Mouse (Mus musculus): Measurements from ENCODE around the gene Pmch. TPM values are rescaled to one million over a fixed set of nuclear protein-coding genes. Genes with fewer than 3 reads are reported as not detected.

Gene Pmch
- not detected in 2 replicates for polyA plus RNA-seq (2012; rRNA removed)

GRCm38 (mm10) chr10:88090772-88091171 is at the start of gene Pmch:
Pmch (plus strand) TSS chr10:88091072.

Other genes starting within 250 kb of the Pmch start
- 10.2 and 16.6 TPM in 2 replicates for gene Igf1, start 232.8 kb upstream of the Pmch start, polyA plus RNA-seq (2012; rRNA removed)
- gene Parpbp, start 55.9 kb downstream of the Pmch start, polyA plus RNA-seq (2012; rRNA removed): 0.12 TPM in 2 replicates
- gene Nup37, start 55.9 kb downstream of the Pmch start, polyA plus RNA-seq (2012; rRNA removed): 0.58 TPM in 2 replicates
- gene Washc3, start 110.0 kb downstream of the Pmch start, polyA plus RNA-seq (2012; rRNA removed): 2.5 and 2.9 TPM in 2 replicates